Mouse (Mus musculus) bone marrow, adult 2 months (tissue): ENCODE measurements around the gene Mst1.

Source experiments
- CTCF ChIP-seq: fragments of 200-500 bp; IDR thresholded peaks from 2 replicates; pipeline ENCODE4 v1.5.1; 2011; ENCODE audit warnings: low read length, control low read depth; ENCODE audit not compliant: control insufficient read depth, insufficient read depth
- POLR2A ChIP-seq: fragments of 200-500 bp; IDR thresholded peaks from 2 replicates; pipeline ENCODE4 v1.6.1; 2011; ENCODE audit warnings: low read depth, mild to moderate bottlenecking, control low read depth, low read length, borderline replicate concordance; ENCODE audit not compliant: control insufficient read depth

- TF ChIP-seq POLR2A (no peak), CTCF (no peak)
Measured at GRCm38 (mm10) chr9:108093586-108093985, 13.3 kb downstream of the Mst1 start.
